Mouse (Mus musculus) lung, embryonic 15.5 days (tissue): ENCODE results near the gene Kdm6a. TPM values are rescaled to one million over a fixed set of nuclear protein-coding genes. Genes with fewer than 3 reads are reported as not detected.

ENCODE experiments used
- ATAC-seq: fragments of 200-750 bp; cut with Nextera tagmentation; 2 replicates; pipeline ENCODE4 v1.8.0; 2017; ENCODE audit warnings: moderate number of reproducible peaks, borderline replicate concordance; ENCODE audit not compliant: low FRiP score, low TSS enrichment; ENCODE audit errors: extremely low read depth
- H3K27ac ChIP-seq: fragments of 300-500 bp; sonication (generic); 2 replicates; pipeline ENCODE4 v1.5.1; 2015; ENCODE audit warnings: moderate library complexity, mild to moderate bottlenecking, inconsistent platforms
- H3K27me3 ChIP-seq: fragments of 300-500 bp; sonication (generic); 2 replicates; pipeline ENCODE4 v1.6.1; 2015; ENCODE audit warnings: inconsistent platforms
- H3K36me3 ChIP-seq: fragments of 300-500 bp; sonication (generic); 2 replicates; pipeline ENCODE4 v1.6.1; 2015; ENCODE audit warnings: inconsistent platforms
- H3K4me1 ChIP-seq: fragments of 300-500 bp; sonication (generic); 2 replicates; pipeline ENCODE4 v1.6.1; 2015; ENCODE audit warnings: inconsistent platforms
- H3K4me2 ChIP-seq: fragments of 300-500 bp; sonication (generic); 2 replicates; pipeline ENCODE4 v1.6.1; 2015; ENCODE audit warnings: inconsistent platforms, mild to moderate bottlenecking, moderate library complexity
- H3K4me3 ChIP-seq: fragments of 300-500 bp; sonication (generic); 2 replicates; pipeline ENCODE4 v1.5.1; 2015; ENCODE audit warnings: mild to moderate bottlenecking, inconsistent platforms
- H3K9ac ChIP-seq: fragments of 300-500 bp; sonication (generic); 2 replicates; pipeline ENCODE4 v1.6.1; 2015; ENCODE audit warnings: inconsistent platforms
- H3K9me3 ChIP-seq: fragments of 300-500 bp; sonication (generic); 2 replicates; pipeline ENCODE4 v1.6.1; 2016; ENCODE audit warnings: inconsistent platforms
- WGBS: fragments of 180-500 bp; shearing (Covaris S2); methylation state at CpG from one replicate; pipeline ENCODE4 v1.1.7; 2015; 5-methylcytosine and 5-hydroxymethylcytosine counted together
- polyA plus RNA-seq: library from polyadenylated mRNA; unstranded; fragments of >200 nt; fragmentation: Nextera tagmentation; extraction: Ambion mirVana; gene quantifications from 2 replicates; pipeline ENCODE4 v1.2.1, GENCODE M21; 2015

The Kdm6a gene
- 20.8 and 24.2 TPM in 2 replicates for polyA plus RNA-seq

DNA sequence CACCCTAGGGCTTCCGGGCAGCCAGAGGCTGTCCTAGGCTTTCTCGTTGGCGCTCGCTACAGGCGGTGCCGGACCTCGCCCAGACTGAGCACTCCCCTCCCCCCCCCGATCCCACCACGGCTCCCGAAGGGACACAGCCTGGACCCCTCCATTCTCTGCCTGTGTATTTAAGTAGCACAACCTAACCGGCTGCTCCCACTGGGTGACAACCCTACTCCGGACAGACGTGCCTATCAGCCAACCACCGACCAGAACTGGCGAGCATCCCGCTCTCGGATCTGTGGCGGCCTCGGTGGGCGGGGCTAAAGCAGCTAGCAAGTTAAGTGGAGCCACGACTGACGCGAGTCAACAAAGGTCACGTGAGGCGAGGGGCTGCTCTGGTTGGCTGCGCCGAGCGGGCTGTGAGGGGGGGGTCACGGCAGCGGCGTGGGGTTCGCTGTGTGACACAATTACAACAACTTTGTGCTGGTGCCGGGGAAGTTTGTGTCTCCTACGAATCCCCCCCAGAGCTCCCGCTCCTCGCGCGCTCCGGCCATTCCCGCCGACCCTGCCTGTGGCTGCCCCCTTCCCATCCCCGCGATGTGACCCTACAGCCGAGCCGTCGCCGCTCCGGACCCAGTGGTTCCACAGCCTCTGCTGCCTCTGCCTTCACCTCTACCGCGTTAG, at the start of gene Kdm6a:
TSS of gene Kdm6a (plus strand) at position 384 of the 666 bp plus-strand sequence.
- Histone ChIP-seq H3K4me1 (no peaks in the 10 kb centered on the region), H3K27me3 (no peaks in the 10 kb centered on the region), H3K4me3 (peak within 1 kb of the TSS; percentile 86), H3K9me3 (no peaks in the 10 kb centered on the region), H3K27ac (peak within 1 kb of the TSS; percentile 98), H3K9ac (peak within 1 kb of the TSS; percentile 90), H3K36me3 (no peaks in the 10 kb centered on the region), H3K4me2 (peak within 1 kb of the TSS; percentile 70)
- WGBS, result under 1% methylated on average over 50 of the region's 50 CpGs
- ATAC-seq, result peak; percentile 99

DNA sequence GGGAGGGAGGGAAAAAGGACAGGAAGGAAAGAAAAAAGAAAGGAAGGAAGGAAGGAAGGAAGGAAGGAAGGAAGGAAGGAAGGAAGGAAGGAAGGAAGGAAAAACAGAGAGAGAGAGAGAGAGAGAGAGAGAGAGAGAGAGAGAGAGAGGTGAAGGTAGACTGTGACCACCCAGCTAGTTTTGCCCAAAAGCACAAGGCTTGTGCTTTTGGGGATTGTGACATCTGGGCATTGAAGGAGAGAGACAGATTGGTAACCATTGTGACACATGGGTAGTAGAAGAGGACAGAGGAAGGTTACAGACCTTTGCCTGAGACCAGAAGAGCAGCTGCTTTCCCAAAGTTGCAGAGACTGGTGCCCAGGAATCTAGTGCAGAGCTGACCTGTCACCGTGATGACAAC, 16.8 kb upstream of the Kdm6a start, which contains the start of gene Dusp21:
TSS of gene Dusp21 (plus strand) at position 301 of the 400 bp plus-strand sequence.
- no peak within 1 kb of the TSS for H3K4me2 ChIP-seq
- WGBS, result 81% methylated on average over 1 of the region's 1 CpGs
- no peak within 1 kb of the TSS for H3K4me3 ChIP-seq
- H3K9me3 ChIP-seq, result no peaks in the 10 kb centered on the region
- H3K4me1 ChIP-seq, result no peaks in the 10 kb centered on the region
- H3K27me3 ChIP-seq, result no peaks in the 10 kb centered on the region
- no peaks in the 10 kb centered on the region for H3K36me3 ChIP-seq
- H3K27ac ChIP-seq, result no peak within 1 kb of the TSS
- ATAC-seq, result no peak
- H3K9ac ChIP-seq, result no peak within 1 kb of the TSS

DNA sequence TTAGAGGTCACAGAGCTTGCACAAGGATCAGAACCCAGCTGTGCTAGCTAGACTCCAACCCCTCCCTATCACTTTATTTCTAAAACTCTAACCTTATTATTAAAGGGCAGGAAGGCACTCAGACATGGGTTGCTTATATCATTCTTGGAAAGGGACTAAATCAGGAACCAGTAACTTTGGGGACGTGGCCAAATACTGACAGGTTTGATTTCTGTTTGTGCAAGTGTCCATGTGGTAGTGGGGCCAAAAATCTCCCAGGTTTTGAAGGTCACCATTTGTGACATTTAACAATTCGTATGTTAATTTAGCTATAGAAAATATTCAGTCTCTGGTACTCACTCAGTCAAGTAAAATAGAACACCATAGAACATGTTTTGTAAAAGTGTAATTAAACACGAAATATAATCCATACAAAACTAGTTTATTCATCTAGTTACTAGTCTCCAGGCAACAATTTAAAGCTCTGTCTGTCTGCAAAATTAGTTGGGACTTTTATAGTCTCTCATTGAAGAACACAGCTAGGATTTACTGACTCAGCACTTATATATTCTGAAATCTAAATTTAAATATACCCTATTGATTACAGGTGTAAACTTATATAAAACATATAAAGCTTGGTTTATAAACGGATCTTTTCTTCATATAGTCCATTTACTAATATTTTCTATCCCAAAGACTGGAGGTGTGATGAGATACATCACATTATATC, 1.5 kb upstream of the Kdm6a start:
- no peak for ATAC-seq
- no peaks in the 10 kb centered on the region for H3K27me3 ChIP-seq
- H3K27ac ChIP-seq, result no peak overlapping the region
- H3K9me3 ChIP-seq, result no peaks in the 10 kb centered on the region
- H3K4me1 ChIP-seq, result no peaks in the 10 kb centered on the region
- 64% methylated on average over 4 of the region's 4 CpGs for WGBS
- H3K4me2 ChIP-seq, result no peak overlapping the region; the same call in 1 of the 2 replicates
- no peaks in the 10 kb centered on the region for H3K36me3 ChIP-seq
- H3K4me3 ChIP-seq, result peak overlapping the region; percentile 86
- H3K9ac ChIP-seq, result no peak overlapping the region

DNA sequence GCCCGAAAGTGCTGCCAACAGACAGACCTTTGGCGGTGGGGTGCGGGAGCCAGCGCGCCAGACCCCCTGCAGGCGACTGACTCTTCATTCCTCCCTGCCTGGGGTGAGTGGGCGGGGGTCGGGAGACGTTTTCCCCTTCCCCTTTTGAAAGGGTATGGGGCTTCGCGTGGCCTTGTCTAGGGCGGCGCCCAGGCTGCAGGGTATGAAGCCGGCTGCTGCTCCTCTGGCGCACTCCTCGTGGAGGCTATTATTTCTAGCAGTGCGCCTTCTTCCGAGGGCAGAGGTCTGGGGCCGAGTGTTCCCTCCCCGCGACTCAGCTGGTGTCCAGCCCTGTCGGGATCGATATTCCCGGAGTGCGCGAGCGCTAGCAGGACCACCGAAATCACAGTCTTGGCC, 581 bp upstream of the Kdm6a start:
- Histone ChIP-seq H3K4me3 (peak overlapping the region; percentile 86), H3K4me2 (peak overlapping the region; percentile 70), H3K27ac (peak overlapping the region; percentile 91), H3K27me3 (no peaks in the 10 kb centered on the region), H3K9me3 (no peaks in the 10 kb centered on the region), H3K4me1 (no peaks in the 10 kb centered on the region), H3K9ac (peak overlapping the region; percentile 66), H3K36me3 (no peaks in the 10 kb centered on the region)
- peak; percentile 64 for ATAC-seq
- under 1% methylated on average over 28 of the region's 28 CpGs for WGBS

DNA sequence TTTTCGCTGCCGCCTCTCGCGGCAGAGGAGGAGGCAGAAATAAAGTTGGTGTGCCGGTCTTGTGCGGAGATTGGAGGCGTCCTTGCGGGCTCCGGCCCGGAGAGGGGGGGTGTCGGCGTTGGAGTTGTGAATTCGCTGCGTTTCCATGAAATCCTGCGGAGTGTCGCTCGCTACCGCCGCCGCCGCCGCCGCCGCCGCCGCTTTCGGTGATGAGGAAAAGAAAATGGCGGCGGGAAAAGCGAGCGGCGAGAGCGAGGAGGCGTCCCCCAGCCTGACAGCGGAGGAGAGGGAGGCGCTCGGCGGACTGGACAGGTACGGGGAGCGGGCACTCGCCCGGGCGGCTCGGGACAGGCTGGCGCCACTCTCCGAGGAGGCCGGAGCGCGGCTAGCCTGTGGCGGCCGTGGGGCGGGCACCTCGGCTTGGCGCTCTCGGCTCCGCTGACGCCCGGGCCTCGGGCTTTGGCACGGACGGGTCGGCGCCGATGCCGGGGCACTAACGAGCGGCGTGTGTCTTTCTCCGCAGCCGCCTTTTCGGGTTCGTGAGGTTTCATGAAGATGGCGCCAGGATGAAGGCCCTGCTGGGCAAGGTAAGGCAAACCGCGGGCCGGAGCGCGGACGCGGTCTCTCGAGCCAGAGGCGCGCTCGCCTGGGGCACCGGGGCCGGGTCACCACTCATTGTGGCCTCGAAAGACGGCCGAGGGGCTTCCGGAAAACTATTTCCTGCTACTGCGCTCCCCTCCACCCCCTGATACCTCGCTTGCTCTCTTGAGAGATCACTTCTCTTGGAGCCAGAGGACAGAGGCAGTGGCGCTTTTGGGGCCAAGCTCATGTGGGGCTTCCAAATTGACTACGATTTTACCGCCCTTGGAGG, 721 bp downstream of the Kdm6a start:
- no peaks in the 10 kb centered on the region for H3K27me3 ChIP-seq
- peak overlapping the region; percentile 90 for H3K9ac ChIP-seq
- H3K27ac ChIP-seq, result peak overlapping the region; percentile 98
- no peaks in the 10 kb centered on the region for H3K4me1 ChIP-seq
- no peaks in the 10 kb centered on the region for H3K9me3 ChIP-seq
- ATAC-seq, result peak; percentile 36; the same call in 1 of the 2 replicates
- H3K36me3 ChIP-seq, result no peaks in the 10 kb centered on the region
- peak overlapping the region; percentile 86 for H3K4me3 ChIP-seq
- WGBS, result under 1% methylated on average over 49 of the region's 95 CpGs
- peak overlapping the region; percentile 49 for H3K4me2 ChIP-seq

DNA sequence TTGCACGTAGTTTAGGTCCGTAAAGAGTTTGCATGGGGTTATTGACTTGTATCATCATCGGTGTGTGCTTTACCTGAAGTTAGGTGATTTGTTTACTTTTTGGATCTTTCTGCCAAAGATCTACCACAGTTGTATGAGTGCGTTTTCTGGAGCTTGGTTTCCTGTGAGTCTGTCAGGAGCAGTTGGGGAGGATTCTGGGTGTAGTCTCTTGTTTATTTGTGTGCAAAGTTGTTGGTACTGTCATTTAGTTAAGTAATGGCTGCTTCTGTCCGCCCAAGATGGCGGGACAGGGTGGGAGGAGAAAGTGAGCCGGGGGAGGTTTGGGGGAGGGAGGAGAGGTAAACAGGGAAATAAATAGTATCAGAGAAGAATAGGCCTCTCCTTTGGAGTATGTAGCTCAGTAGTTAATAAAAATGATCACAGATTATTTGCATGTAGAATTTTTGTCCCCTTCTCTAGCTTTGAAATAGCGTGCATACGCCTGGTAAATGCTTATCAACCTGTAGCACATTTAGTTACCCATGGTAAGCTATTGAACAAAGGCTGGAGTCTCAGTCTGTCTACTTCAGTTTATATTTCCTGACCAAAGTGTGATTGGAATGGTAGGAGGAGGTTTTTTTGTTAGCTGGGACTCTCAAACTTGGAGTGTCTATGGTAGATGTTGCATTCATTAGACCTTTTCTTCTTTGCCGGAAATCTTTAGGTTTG, 1.7 kb downstream of the Kdm6a start:
- Histone ChIP-seq H3K9ac (peak overlapping the region; percentile 90), H3K4me3 (peak overlapping the region; percentile 86), H3K4me1 (no peaks in the 10 kb centered on the region), H3K4me2 (peak overlapping the region; percentile 49), H3K36me3 (no peaks in the 10 kb centered on the region), H3K27ac (peak overlapping the region; percentile 98), H3K27me3 (no peaks in the 10 kb centered on the region), H3K9me3 (no peaks in the 10 kb centered on the region)
- no peak for ATAC-seq
- WGBS, result under 1% methylated on average over 10 of the region's 10 CpGs

DNA sequence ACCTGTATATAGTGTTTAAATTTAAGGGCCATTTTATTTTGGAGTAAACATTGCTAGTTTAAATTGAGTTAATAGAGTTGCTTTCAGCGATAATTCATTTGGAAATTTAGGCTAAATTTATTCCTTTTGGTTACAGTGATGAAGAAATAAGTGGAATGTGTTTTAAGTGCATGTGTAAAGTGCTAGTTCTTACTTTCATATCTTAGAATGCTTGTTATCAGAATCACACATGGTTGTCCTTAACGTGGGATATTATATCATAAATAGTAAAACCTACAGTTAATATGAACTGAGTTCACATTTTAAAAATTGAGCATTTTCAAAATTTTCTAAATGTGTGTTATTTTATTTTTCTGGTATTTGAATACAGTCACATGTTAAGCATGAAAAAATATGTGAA, 2.7 kb downstream of the Kdm6a start:
- no peak for ATAC-seq
- WGBS, result 50% methylated on average over 2 of the region's 2 CpGs
- H3K36me3 ChIP-seq, result no peaks in the 10 kb centered on the region
- no peaks in the 10 kb centered on the region for H3K4me1 ChIP-seq
- no peak overlapping the region for H3K4me3 ChIP-seq
- H3K9ac ChIP-seq, result no peak overlapping the region
- H3K9me3 ChIP-seq, result no peaks in the 10 kb centered on the region
- H3K27me3 ChIP-seq, result no peaks in the 10 kb centered on the region
- no peak overlapping the region for H3K27ac ChIP-seq
- H3K4me2 ChIP-seq, result peak overlapping the region; percentile 49; the same call in 1 of the 2 replicates

DNA sequence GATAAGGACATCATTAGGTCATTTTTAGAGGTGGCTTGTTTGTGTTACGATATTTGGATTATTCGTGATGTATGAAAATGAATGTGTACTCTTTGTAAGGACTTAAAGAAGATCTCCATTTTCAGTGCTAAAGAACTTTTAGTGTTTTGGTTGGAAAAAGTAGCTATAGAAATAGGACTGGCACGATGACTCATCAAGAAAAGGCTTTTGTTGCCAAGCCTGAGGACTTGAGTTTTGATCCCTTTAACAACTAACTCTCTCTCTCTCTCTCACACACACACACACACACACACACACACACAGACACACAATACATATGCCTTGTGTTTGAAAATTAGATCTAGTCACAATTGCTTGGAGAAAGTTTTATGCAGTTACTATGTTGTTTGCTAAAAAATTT, 4.6 kb downstream of the Kdm6a start:
- Histone ChIP-seq H3K4me2 (no peak overlapping the region), H3K27ac (no peak overlapping the region), H3K4me3 (no peak overlapping the region), H3K36me3 (no peaks in the 10 kb centered on the region), H3K4me1 (no peaks in the 10 kb centered on the region), H3K27me3 (no peaks in the 10 kb centered on the region), H3K9ac (no peak overlapping the region), H3K9me3 (no peaks in the 10 kb centered on the region)
- ATAC-seq, result no peak
- WGBS, result 66% methylated on average over 3 of the region's 3 CpGs

DNA sequence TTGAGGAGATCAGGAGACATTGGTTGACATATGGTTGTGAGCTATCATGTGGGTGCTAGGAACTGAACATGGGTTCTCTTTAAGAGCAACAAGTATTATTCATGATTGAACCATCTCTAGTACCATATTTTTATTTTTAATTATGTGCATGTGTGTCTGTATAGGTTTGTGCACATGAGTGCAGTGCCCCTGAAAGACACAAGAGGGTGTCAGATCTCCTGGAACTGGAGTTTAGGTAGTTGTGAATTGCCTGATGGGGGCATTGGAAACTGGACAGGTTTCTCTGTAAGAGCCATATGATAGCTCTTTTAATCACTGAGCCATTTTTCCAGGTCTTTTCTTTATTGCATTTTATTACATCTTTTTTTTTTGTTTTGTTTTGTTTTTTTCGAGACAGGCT, 6.6 kb downstream of the Kdm6a start:
- H3K4me2 ChIP-seq, result no peak overlapping the region
- no peaks in the 10 kb centered on the region for H3K27me3 ChIP-seq
- H3K27ac ChIP-seq, result no peak overlapping the region
- H3K4me3 ChIP-seq, result no peak overlapping the region
- whole genome bisulfite sequencing, result 94% methylated on average over 1 of the region's 1 CpGs
- no peaks in the 10 kb centered on the region for H3K36me3 ChIP-seq
- H3K9me3 ChIP-seq, result no peaks in the 10 kb centered on the region
- H3K9ac ChIP-seq, result no peak overlapping the region
- no peaks in the 10 kb centered on the region for H3K4me1 ChIP-seq
- ATAC-seq, result no peak

DNA sequence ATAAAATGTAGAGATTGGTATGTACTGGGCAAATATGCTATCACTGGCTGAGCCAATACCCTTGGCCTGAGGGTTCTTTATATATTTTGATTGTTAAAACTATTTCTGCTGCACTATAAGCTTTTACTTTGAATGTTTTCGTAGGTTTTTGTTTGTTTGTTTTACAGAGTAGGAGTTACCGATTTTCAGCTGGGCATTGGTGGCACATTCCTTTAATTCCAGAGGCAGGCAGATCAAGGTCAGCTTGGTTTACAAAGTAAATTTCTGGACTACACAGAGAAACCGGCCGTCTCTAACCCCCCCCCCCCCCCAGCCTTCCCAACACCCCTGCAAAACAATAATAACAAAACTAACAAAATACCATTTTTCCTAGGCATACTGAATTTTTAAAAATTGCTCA, 12.5 kb downstream of the Kdm6a start:
- Histone ChIP-seq H3K4me2 (no peak overlapping the region), H3K36me3 (no peaks in the 10 kb centered on the region), H3K9me3 (no peaks in the 10 kb centered on the region), H3K27ac (no peak overlapping the region), H3K4me1 (peaks cover 3% of the 10 kb centered on the region; the same call in 1 of the 2 replicates), H3K27me3 (no peaks in the 10 kb centered on the region), H3K4me3 (no peak overlapping the region), H3K9ac (no peak overlapping the region)
- ATAC-seq, result no peak
- WGBS, result 9% methylated on average over 4 of the region's 4 CpGs

DNA sequence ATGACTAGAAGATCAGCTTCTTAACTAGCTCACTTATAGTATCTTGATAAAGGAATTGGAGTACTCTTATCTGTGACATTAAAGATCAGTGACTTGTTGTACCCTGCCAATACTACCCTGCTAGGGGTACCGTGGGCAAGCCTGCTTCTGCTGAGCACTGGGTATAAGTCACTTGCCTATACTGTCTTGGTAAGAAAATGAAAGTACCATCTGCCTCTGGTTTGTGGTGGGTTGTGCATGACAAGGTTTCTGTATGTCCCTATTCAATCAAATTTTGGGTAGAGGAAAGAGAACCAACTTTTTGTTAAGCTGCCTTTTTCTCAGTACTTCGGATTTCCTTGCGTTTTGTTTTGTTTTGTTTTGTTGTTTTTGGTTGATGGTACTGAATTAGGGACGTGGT, 15.4 kb downstream of the Kdm6a start:
- Histone ChIP-seq H3K27ac (no peak overlapping the region), H3K9me3 (no peaks in the 10 kb centered on the region), H3K4me2 (no peak overlapping the region), H3K36me3 (no peaks in the 10 kb centered on the region), H3K9ac (no peak overlapping the region), H3K27me3 (no peaks in the 10 kb centered on the region), H3K4me3 (no peak overlapping the region), H3K4me1 (peaks cover 3% of the 10 kb centered on the region; the same call in 1 of the 2 replicates)
- 85% methylated on average over 4 of the region's 4 CpGs for WGBS
- ATAC-seq, result no peak
